Mouse (Mus musculus): ENCODE measurements at regions not wholly inside any gene's neighbourhood (a gene's known extent, or its start where the extent isn't known, plus 50 kb on each side); places are given as distances from the start of the nearest gene placed in this dataset.

DNA sequence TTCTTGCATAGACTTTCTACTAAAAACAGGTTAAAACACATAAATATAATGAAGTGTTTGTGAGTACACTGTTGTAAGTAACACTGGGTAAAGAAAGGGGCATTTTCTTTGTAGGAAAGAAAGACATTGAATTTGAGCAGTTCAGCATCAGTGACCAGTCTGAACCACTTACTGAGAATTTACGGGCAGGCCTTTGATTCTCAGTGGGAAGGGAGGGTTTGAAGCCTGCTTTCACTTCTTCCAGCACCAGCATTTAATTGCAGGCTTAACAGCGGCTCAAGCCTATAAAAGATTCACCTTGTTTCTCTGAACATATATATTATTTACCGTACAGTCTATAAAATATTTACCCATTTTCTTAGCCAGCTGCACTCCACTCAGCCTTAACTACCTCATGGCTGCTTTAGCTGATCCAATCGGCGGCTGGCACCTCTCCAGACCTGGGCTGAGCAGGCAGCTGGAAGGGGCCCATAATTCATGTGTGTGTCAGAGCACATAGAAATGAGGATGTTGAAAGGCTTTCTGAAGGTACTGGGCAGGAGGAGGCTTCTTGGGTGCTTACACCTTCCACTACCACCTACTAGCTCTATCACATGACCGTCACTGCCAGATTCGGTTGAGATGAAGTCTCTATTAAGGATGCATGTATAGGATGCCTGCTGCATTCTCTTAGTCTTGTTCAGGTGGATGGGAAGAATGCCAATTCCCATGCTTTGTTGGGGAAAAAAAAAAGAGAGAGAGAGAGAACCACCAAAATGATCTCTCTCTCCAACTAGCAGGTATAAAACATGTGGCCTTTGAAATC lies 50.0 kb upstream of the Fggy start:
- no peak for DNase-seq (ENCODE audit: low read depth, low spot score)
- no peaks in the 10 kb centered on the region for H3K79me2 ChIP-seq (ENCODE audit: control insufficient read depth, insufficient read depth, low read length, poor library complexity)

More for the DNA sequence above, 50.0 kb upstream of the Fggy start:
- no peaks in the 10 kb centered on the region for H3K4me1 ChIP-seq (ENCODE audit: control insufficient read depth in 1 of 2, insufficient read depth in 2 of 2, low read length in 2 of 2)
- no peaks in the 10 kb centered on the region for H3K27me3 ChIP-seq (ENCODE audit: control insufficient read depth in 1 of 2, insufficient read depth in 2 of 2, low read length in 2 of 2)
- TF ChIP-seq CHD2 (IDR thresholded peaks at IDR 0.05; ENCODE audit: low read length) (no peak), ZC3H11A (IDR thresholded peaks at IDR 0.05; ENCODE audit: low read depth, low read length) (no peak), EP300 (IDR thresholded peaks at IDR 0.05; ENCODE audit: low read depth in 1 of 2, low read length in 2 of 2) (no peak), TCF12 (IDR thresholded peaks at IDR 0.05; ENCODE audit: low read depth, low read length) (no peak), MAFK (IDR thresholded peaks at IDR 0.05; ENCODE audit: borderline replicate concordance, low read depth, low read length) (no peak), TAL1 (IDR thresholded peaks at IDR 0.05; ENCODE audit: low read length) (no peak), ZKSCAN1 (IDR thresholded peaks at IDR 0.05; ENCODE audit: low read depth, low read length) (no peak), ETS1 (IDR thresholded peaks at IDR 0.05; ENCODE audit: low read depth, low read length) (no peak), KAT2A (conservative IDR thresholded peaks at IDR 0.05; ENCODE audit: low read depth, low read length) (no peak), MYC (IDR thresholded peaks at IDR 0.05; ENCODE audit: low read depth, low read length) (no peak), ZNF384 (IDR thresholded peaks at IDR 0.05; ENCODE audit: low read depth, low read length) (no peak)
- no peak overlapping the region for H3K9ac ChIP-seq (ENCODE audit: control insufficient read depth, low read depth, low read length, poor library complexity, severe bottlenecking)
- no peak overlapping the region for H3K4me3 ChIP-seq (ENCODE audit: control insufficient read depth in 1 of 2, insufficient read depth in 1 of 2, low read depth in 2 of 2, low read length in 2 of 2)
- no peaks in the 10 kb centered on the region for H3K9me3 ChIP-seq (replicated peaks; ENCODE audit: insufficient read depth, low read length)
- no peaks in the 10 kb centered on the region for H3K36me3 ChIP-seq (ENCODE audit: control insufficient read depth in 1 of 2, insufficient read depth in 2 of 2, low read length in 2 of 2)
- no peak overlapping the region for H3K27ac ChIP-seq (ENCODE audit: control insufficient read depth, low read depth, low read length)
